Mouse (Mus musculus) lung, postnatal 36 days (tissue): ENCODE measurements around the gene Chd1l.

Experiments used
- DNase-seq: peaks from one replicate; pipeline ENCODE4 v3.0.0; 2022; ENCODE audit warnings: mixed read lengths

Gene Chd1l

GRCm38 (mm10) chr3:97521946-97522731 is 87.9 kb downstream of the Chd1l start:
- DNase-seq, result no peak

GRCm38 (mm10) chr3:97519883-97520282 is 90.1 kb downstream of the Chd1l start:
- DNase-seq, result no peak

GRCm38 (mm10) chr3:97512296-97512695 is 97.7 kb downstream of the Chd1l start:
- DNase-seq, result no peak
